Mouse (Mus musculus) left cerebral cortex, postnatal 10 days (tissue): ENCODE results near the gene Olfr521. TPM values are rescaled to one million over a fixed set of nuclear protein-coding genes. Genes with fewer than 3 reads are reported as not detected.
"Not testable (repeated sequence)": the region's sequence is repeated elsewhere in the genome, so short reads cannot be mapped to it uniquely, and the experiment has no call there.

Experiments used
- DNase-seq, 2 experiments: peaks; one replicate each; pipeline ENCODE4 v3.0.0; 2021 to 2022; ENCODE audit warnings: low spot score in 2 of 2, mixed read lengths in 1 of 2; ENCODE audit errors: extremely low spot score in 1 of 2
- intact Hi-C: fragments of 180-260 bp; cut with DNase I; formaldehyde crosslinking; loops from one replicate; pipeline ENCODE4 v1.15.1; 2025
- total RNA-seq, 2 experiments: library from RNA; stranded (reverse); gene quantifications; 2 replicates each; pipeline ENCODE4 v1.2.3; 2021

Olfr521 gene
- total RNA-seq, 2 experiments from 2014 or later: not detected

DNA sequence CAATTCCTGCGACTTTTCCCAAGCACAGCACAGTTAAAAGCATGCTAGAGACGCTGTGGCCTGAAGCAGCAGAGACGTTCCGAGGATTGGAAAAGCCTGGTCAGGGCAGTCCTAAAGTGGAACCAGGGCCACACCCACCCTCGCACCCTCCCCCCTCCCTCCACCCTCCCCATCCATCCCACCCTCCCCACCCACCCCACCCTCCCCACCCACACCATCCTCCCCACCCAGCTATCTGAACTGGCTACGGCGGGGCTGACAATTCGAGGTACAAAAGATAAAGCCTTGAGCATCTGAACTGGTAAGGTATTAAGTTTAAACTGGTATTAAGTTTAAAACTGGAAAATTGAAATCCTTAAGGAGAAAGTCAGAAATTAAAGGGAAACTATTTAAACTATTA lies 40.2 kb downstream of the Olfr521 start:
- no peak for DNase-seq
- intact Hi-C loops: no loop called here

DNA sequence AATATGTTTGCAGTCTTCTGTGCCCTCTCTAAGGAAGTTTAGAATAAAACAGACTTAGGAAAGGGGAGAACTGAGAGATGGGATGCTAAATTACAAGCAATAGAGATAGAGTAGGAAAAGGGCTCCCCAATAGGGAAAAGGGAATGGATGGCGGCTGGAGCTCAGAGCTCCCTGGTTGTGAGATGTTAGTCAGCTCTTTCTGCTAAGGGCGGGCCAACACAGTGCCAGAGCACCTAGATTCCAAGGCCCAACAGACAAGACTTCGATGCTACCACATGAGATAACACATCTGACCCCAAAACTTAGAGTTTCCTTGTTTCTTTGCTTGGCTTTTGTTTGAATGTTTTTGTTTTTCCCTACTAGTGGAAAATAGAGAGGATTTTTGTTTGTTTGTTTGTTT lies 40.7 kb downstream of the Olfr521 start:
- intact Hi-C loops, DNase-seq: not testable (repeated sequence)

GRCm38 (mm10) chr7:99805340-99805739 lies 42.0 kb downstream of the Olfr521 start:
- no peak for DNase-seq
- intact Hi-C loops: no loop called here

GRCm38 (mm10) chr7:99807043-99807442 lies 43.7 kb downstream of the Olfr521 start:
- intact Hi-C loops, DNase-seq: not testable (repeated sequence)

GRCm38 (mm10) chr7:99810814-99811213 lies 47.5 kb downstream of the Olfr521 start:
- no peak for DNase-seq
- intact Hi-C loops: loop anchor here (5.0 kb wide), 1 partner anchor 61 kb away; no protein-coding TSS in a partner anchor

GRCm38 (mm10) chr7:99811661-99812060 lies 48.4 kb downstream of the Olfr521 start:
- intact Hi-C loops: loop anchor here (5.0 kb wide), 1 partner anchor 61 kb away; no protein-coding TSS in a partner anchor
- DNase-seq: no peak

DNA sequence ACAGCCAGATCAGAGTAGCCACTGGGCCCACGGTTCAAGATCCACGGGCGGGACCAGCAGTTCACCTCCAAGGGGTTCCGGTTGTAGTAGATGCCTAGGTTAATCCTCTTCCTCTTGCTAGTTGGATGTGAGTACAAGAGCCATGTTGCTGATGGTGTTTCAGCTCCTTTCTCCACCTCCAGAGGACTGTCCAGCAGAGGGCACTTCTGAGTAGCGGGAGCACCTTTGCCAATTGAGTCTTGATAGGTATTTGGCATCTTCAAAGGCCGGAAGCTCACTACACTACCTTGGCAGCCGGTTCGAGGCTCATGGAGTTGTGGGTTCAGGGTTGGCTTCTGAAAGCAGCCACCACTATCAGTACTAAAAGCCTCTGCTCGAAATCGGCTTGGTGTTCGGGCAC lies 50.1 kb downstream of the Olfr521 start:
- intact Hi-C loops: loop anchor here (5.0 kb wide), 1 partner anchor 59 kb away; no protein-coding TSS in a partner anchor

DNA sequence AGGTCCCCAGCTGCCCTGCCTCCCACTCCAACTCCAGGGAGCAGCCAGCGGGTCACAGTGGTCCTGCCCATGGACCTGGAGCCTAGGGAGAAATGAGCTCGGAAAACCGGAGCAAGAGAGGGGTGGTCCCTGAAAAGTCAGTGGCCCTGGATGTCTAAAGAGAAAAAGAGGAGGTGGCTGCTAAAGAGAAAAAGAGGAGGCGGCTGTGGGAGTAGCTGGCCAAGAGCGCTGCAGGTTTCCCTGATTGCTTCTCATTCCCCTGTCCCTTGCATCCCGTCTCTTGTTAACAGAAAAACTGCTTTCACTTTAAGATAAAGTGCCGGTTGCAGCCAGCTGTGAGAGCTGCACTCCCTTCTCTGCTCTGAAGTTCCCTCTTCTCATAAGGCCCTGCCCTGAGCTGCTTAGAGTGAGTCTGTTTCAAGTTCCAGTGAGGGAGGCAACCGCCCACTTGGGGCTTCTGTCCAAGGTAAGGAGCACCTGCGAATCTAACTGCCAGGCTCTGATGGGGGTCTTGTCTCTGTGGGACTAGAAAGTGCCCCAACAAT lies 54.9 kb downstream of the Olfr521 start:
- intact Hi-C loops, DNase-seq: not testable (repeated sequence)

More for the DNA sequence above, 50.1 kb downstream of the Olfr521 start:
- no peak for DNase-seq

Other genes with a start within 250 kb of the Olfr521 start
- 100 to 1,000 TPM; 167 to 196 TPM for gene Arrb1, start 228.0 kb upstream of the Olfr521 start, total RNA-seq
- gene Tpbgl, start 136.4 kb upstream of the Olfr521 start, total RNA-seq: 1 to 10 TPM; 3.3 TPM
- gene Slco2b1, start 52.2 kb upstream of the Olfr521 start, total RNA-seq: 10 to 100 TPM; 15.4 to 15.8 TPM
- gene Olfr520, start 33.2 kb upstream of the Olfr521 start, total RNA-seq: under 1 TPM in 1 of 2 experiments, not detected in 1; 0.51 TPM
- gene Neu3, start 64.9 kb downstream of the Olfr521 start, total RNA-seq: 1 to 10 TPM; 2.7 to 3.1 TPM
- gene Xrra1, start 95.6 kb downstream of the Olfr521 start, total RNA-seq: 1 to 10 TPM; 1.3 to 1.5 TPM
- 10 to 100 TPM; 79.7 to 86.7 TPM for gene Spcs2, start 100.0 kb downstream of the Olfr521 start, total RNA-seq
- gene Rnf169, start 216.9 kb downstream of the Olfr521 start, total RNA-seq: 10 to 100 TPM; 38.3 to 39.4 TPM
- under 1 TPM in 1 of 2 experiments, not detected in 1; 0.62 TPM for gene Chrdl2, start 242.7 kb downstream of the Olfr521 start, total RNA-seq